Mouse (Mus musculus) testis, adult 2 months (tissue): ENCODE measurements around the gene Atxn10. TPM values are rescaled to one million over a fixed set of nuclear protein-coding genes. Genes with fewer than 3 reads are reported as not detected.

Source experiments
- H3K27ac ChIP-seq: fragments of 200-500 bp; 2 replicates; pipeline ENCODE4 v1.5.1; 2012; ENCODE audit warnings: low read depth, low read length; ENCODE audit not compliant: control insufficient read depth, insufficient read depth
- H3K27me3 ChIP-seq: fragments of 200-500 bp; 2 replicates; pipeline ENCODE4 v1.6.1; 2012; ENCODE audit warnings: mild to moderate bottlenecking, low read length, moderate library complexity; ENCODE audit not compliant: control insufficient read depth, insufficient read depth
- H3K36me3 ChIP-seq: fragments of 200-500 bp; 2 replicates; pipeline ENCODE4 v1.6.1; 2012; ENCODE audit warnings: mild to moderate bottlenecking, low read length; ENCODE audit not compliant: control insufficient read depth, insufficient read depth
- H3K4me1 ChIP-seq: fragments of 200-500 bp; 2 replicates; pipeline ENCODE4 v1.6.1; 2012; ENCODE audit warnings: low read length; ENCODE audit not compliant: control insufficient read depth, insufficient read depth
- H3K4me3 ChIP-seq: fragments of 200-500 bp; 2 replicates; pipeline ENCODE4 v1.5.1; 2012; ENCODE audit warnings: low read depth, mild to moderate bottlenecking, low read length, moderate library complexity, mixed read lengths; ENCODE audit not compliant: control insufficient read depth
- CTCF ChIP-seq: fragments of 200-500 bp; IDR thresholded peaks from 2 replicates; pipeline ENCODE4 v1.5.1; 2012; ENCODE audit warnings: low read depth, mild to moderate bottlenecking, inconsistent platforms, low read length, moderate library complexity; ENCODE audit not compliant: control insufficient read depth, insufficient read depth, insufficient replicate concordance
- POLR2A ChIP-seq: fragments of 200-500 bp; IDR thresholded peaks from 2 replicates; pipeline ENCODE4 v1.6.1; 2012; ENCODE audit warnings: low read depth, mild to moderate bottlenecking, inconsistent platforms, low read length, moderate library complexity; ENCODE audit not compliant: control insufficient read depth
- polyA plus RNA-seq: library from polyadenylated mRNA; depleted of rRNA; stranded (reverse); fragments of >200 nt; gene quantifications from 2 replicates; pipeline ENCODE4 v1.2.3, GENCODE M21; 2012; rRNA removed

Atxn10 gene
- 139 and 146 TPM in 2 replicates for polyA plus RNA-seq

GRCm38 (mm10) chr15:85335671-85336300 lies at the start of gene Atxn10:
Gene Atxn10, plus strand, starts transcription at chr15:85336245.
- H3K27ac ChIP-seq, result peak within 1 kb of the TSS; percentile 95
- TF ChIP-seq POLR2A, result no peak
- no peak for TF ChIP-seq CTCF
- peak within 1 kb of the TSS; percentile 98 for H3K4me3 ChIP-seq
- peaks cover 12% of the 10 kb centered on the region for H3K4me1 ChIP-seq
- H3K36me3 ChIP-seq, result no peaks in the 10 kb centered on the region
- H3K27me3 ChIP-seq, result no peaks in the 10 kb centered on the region

DNA sequence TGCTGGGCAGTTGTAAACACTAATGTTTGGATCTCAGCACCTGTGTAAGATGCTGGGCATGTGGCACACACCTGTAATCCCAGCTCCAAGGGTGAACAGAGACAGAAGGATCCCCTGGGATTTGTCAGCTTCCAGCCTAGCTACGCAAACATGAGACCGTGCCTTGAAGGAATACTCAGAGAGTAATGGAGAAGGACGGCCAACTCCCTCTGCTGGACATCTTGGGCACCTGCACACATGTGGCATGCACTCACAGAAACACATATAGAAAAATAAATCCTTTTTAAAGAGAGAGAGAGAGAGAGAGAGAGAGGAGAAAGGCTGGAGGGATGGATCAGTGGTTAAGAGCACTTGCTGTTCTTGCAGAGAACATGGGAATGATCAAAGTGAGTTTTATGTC lies 41.4 kb upstream of the Atxn10 start:
- Histone ChIP-seq H3K27me3 (no peaks in the 10 kb centered on the region), H3K4me1 (no peaks in the 10 kb centered on the region), H3K36me3 (no peaks in the 10 kb centered on the region), H3K27ac (no peak overlapping the region), H3K4me3 (no peak overlapping the region)
- TF ChIP-seq POLR2A (no peak), CTCF (peak; percentile 24; the same call in 1 of the 2 replicates)

DNA sequence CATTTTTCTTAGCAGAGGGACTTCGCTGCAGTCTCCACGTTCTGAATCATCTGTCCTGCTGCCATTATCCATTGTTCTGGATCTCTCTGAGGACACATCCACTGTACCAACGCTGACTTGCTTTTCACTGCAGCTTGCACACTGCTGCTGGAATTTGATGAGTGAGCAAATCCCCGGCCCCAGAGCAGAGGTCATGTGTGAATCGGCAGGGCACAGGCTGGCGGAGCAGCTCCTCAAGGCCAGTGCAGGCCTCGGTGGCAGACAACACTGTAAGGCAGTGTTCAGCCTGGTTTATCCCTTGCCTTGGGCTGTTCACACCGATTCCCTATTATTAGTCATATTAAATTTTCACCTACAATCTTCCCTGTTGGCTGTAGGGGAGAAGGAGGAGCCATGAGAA lies 40.5 kb upstream of the Atxn10 start:
- H3K27ac ChIP-seq, result no peak overlapping the region

GRCm38 (mm10) chr15:85295977-85296376 lies 40.1 kb upstream of the Atxn10 start:
- Histone ChIP-seq H3K27me3 (no peaks in the 10 kb centered on the region), H3K4me3 (no peak overlapping the region), H3K27ac (no peak overlapping the region), H3K36me3 (no peaks in the 10 kb centered on the region), H3K4me1 (no peaks in the 10 kb centered on the region)
- TF ChIP-seq POLR2A, result no peak
- TF ChIP-seq CTCF, result no peak

More for the DNA sequence above, 40.5 kb upstream of the Atxn10 start:
- H3K4me1 ChIP-seq, result no peaks in the 10 kb centered on the region
- no peaks in the 10 kb centered on the region for H3K27me3 ChIP-seq
- H3K36me3 ChIP-seq, result no peaks in the 10 kb centered on the region
- TF ChIP-seq CTCF (no peak), POLR2A (no peak)
- no peak overlapping the region for H3K4me3 ChIP-seq

- H3K27me3 ChIP-seq, result no peaks in the 10 kb centered on the region
- H3K36me3 ChIP-seq, result no peaks in the 10 kb centered on the region
- TF ChIP-seq CTCF, result no peak
- no peak for TF ChIP-seq POLR2A
- no peak overlapping the region for H3K4me3 ChIP-seq
- no peak overlapping the region for H3K27ac ChIP-seq
- no peaks in the 10 kb centered on the region for H3K4me1 ChIP-seq
Measured at GRCm38 (mm10) chr15:85296538-85296937, 39.5 kb upstream of the Atxn10 start.

DNA sequence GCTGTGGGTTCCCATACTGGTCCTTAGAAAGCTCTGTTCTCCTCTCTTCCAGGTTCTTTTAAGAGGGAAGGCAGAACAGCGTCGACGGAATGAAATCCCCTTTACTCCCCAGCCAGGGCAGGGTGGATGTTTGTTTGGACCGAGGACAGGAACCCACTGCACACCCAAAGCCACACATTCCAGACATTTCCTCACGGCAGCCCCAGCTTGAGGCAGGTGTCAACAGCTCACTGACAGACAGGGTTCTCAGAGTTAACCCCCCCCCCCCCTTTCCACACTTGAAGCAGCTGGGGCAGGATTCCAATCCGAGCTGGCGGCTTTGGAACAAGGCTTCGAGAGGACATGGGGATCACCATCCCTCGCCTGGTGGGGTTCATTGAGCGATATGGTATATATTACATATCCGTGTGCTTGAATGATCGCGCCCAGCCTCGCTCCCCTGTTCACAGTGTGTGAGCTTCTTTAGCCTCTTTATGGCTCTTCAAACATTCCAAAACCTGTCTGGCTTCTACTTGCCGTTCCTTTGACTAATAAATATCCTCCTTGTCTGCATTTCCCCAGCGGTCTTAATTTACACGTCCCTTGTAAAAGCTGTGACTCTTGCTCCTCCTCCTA lies 37.8 kb upstream of the Atxn10 start:
- Histone ChIP-seq H3K36me3 (no peaks in the 10 kb centered on the region), H3K27me3 (no peaks in the 10 kb centered on the region), H3K27ac (no peak overlapping the region), H3K4me3 (no peak overlapping the region), H3K4me1 (no peaks in the 10 kb centered on the region)
- TF ChIP-seq CTCF, result no peak
- no peak for TF ChIP-seq POLR2A

DNA sequence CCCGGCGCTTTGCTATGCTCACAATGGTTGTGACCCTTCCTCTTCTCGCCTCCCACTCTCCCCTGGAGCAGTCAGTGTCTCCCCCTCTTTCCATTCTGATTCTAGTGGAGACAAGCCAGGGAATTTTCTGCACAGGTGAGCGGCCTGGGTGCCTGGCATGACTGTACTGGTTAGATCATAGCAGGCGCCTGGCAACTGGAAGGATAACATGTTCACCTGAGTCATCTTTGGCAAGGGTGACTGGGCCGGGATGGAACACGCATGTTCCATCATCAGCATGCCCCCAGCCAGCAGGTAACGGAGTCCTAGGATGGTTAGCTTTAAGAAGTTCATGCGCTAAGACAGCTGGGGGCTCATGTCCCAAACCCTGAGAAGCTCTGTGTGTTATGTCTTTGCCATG lies 37.1 kb upstream of the Atxn10 start:
- no peaks in the 10 kb centered on the region for H3K27me3 ChIP-seq
- H3K27ac ChIP-seq, result no peak overlapping the region
- no peaks in the 10 kb centered on the region for H3K36me3 ChIP-seq
- no peak overlapping the region for H3K4me3 ChIP-seq
- H3K4me1 ChIP-seq, result no peaks in the 10 kb centered on the region
- no peak for TF ChIP-seq CTCF
